Mouse (Mus musculus): ENCODE measurements around the gene Jak3.

- TF ChIP-seq POLR2AphosphoS2 (IDR thresholded peaks at IDR 0.05; ENCODE audit: insufficient read length, low read depth), result no peak
- TF ChIP-seq E2F4 (IDR thresholded peaks at IDR 0.05; ENCODE audit: insufficient read depth), result no peak
- no peak for TF ChIP-seq MAX (IDR thresholded peaks at IDR 0.05; ENCODE audit: low read depth)
- no peak for TF ChIP-seq TCF3 (IDR thresholded peaks at IDR 0.05; ENCODE audit: insufficient read length, low read depth)
- TF ChIP-seq POLR2A (IDR thresholded peaks at IDR 0.05; ENCODE audit: insufficient read length, low read depth), result no peak
- TF ChIP-seq USF1 (IDR thresholded peaks at IDR 0.05; ENCODE audit: low read depth), result no peak
- TF ChIP-seq MYOD1 (IDR thresholded peaks at IDR 0.05; ENCODE audit: control insufficient read depth in 1 of 3, insufficient read length in 2 of 3, low read depth in 2 of 3), result no peak
- TF ChIP-seq TCF12 (IDR thresholded peaks at IDR 0.05; ENCODE audit: insufficient read depth, poor library complexity, severe bottlenecking), result no peak
- no peak for TF ChIP-seq SRF (IDR thresholded peaks at IDR 0.05; ENCODE audit: control insufficient read depth, insufficient read length, low read depth)
- no peak for TF ChIP-seq MYOG (IDR thresholded peaks at IDR 0.05; ENCODE audit: control insufficient read depth in 1 of 3, insufficient read depth in 1 of 3, insufficient read length in 2 of 3, low read depth in 2 of 3)
- TF ChIP-seq CEBPB (IDR thresholded peaks at IDR 0.05; ENCODE audit: insufficient read depth, poor library complexity, severe bottlenecking), result no peak
Measured at GRCm38 (mm10) chr8:71676803-71677202, 707 bp downstream of the Jak3 start.

All from myocyte (in vitro differentiated cells).